Mouse (Mus musculus) hindbrain, postnatal 0 days (tissue): Measurements from ENCODE around the gene AW011738. TPM values are rescaled to one million over a fixed set of nuclear protein-coding genes. Genes with fewer than 3 reads are reported as not detected.

Experiments
- ATAC-seq: fragments of 200-750 bp; cut with Nextera tagmentation; 2 replicates; pipeline ENCODE4 v1.8.0; 2017; ENCODE audit warnings: mild to moderate bottlenecking, moderate TSS enrichment, moderate library complexity
- DNase-seq: peaks from one replicate; pipeline ENCODE4 v3.0.0-alpha.2; 2015; ENCODE audit warnings: low spot score
- H3K27ac ChIP-seq: fragments of 300-500 bp; sonication (generic); 2 replicates; pipeline ENCODE4 v1.5.1; 2014; ENCODE audit warnings: mild to moderate bottlenecking
- H3K27me3 ChIP-seq: fragments of 300-500 bp; sonication (generic); 2 replicates; pipeline ENCODE4 v1.6.1; 2014; ENCODE audit warnings: low read length, mixed read lengths; ENCODE audit not compliant: insufficient read depth
- H3K36me3 ChIP-seq: fragments of 300-500 bp; sonication (generic); 2 replicates; pipeline ENCODE4 v1.6.1; 2014; ENCODE audit warnings: low read length, mixed read lengths; ENCODE audit not compliant: insufficient read depth
- H3K4me1 ChIP-seq: fragments of 300-500 bp; sonication (generic); 2 replicates; pipeline ENCODE4 v1.6.1; 2014; ENCODE audit warnings: antibody characterized with exemption, low read length, mixed read lengths; ENCODE audit not compliant: insufficient read depth
- H3K4me2 ChIP-seq: fragments of 300-500 bp; sonication (generic); 2 replicates; pipeline ENCODE4 v1.6.1; 2014; ENCODE audit warnings: low read depth, mild to moderate bottlenecking, low read length, moderate library complexity, mixed read lengths
- H3K4me3 ChIP-seq: fragments of 300-500 bp; sonication (generic); 2 replicates; pipeline ENCODE4 v1.5.1; 2014; ENCODE audit warnings: low read length
- H3K9ac ChIP-seq: fragments of 300-500 bp; sonication (generic); replicated peaks from 2 replicates; pipeline ENCODE4 v1.6.1; 2014; ENCODE audit warnings: mild to moderate bottlenecking, low read length, moderate library complexity, mixed read lengths
- H3K9me3 ChIP-seq: fragments of 300-500 bp; sonication (generic); 2 replicates; pipeline ENCODE4 v1.6.1; 2016; ENCODE audit warnings: low read length, mixed read lengths
- CTCF ChIP-seq: IDR thresholded peaks from 2 replicates; pipeline ENCODE4 v1.5.1; 2016; ENCODE audit warnings: antibody characterized with exemption, control low read depth, low read depth
- WGBS: fragments of 180-500 bp; shearing (Covaris S2); extraction: QIAGEN DNeasy Blood & Tissue Kit; methylation state at CpG from one replicate; pipeline ENCODE4 v1.1.7; 2014; 5-methylcytosine and 5-hydroxymethylcytosine counted together
- polyA plus RNA-seq: library from polyadenylated mRNA; unstranded; fragments of >200 nt; fragmentation: Nextera tagmentation; extraction: Ambion mirVana; gene quantifications from 2 replicates; pipeline ENCODE4 v1.2.1, GENCODE M21; 2015
- total RNA-seq: library from RNA; depleted of rRNA; stranded (reverse); fragments of >200 nt; gene quantifications from 2 replicates; pipeline ENCODE4 v1.2.3, GENCODE M21; 2014

AW011738 gene
- total and polyA plus RNA-seq, 2 experiments from 2014 or later, result 3.7 to 5.0 TPM

GRCm38 (mm10) chr4:156192421-156193199 lies 10.5 kb upstream of the AW011738 start:
- 46% methylated on average over 8 of the region's 8 CpGs for WGBS

GRCm38 (mm10) chr4:156193200-156193590 lies 9.9 kb upstream of the AW011738 start:
- peak overlapping the region; percentile 15; the same call in 1 of the 2 replicates for H3K27ac ChIP-seq
- no peaks in the 10 kb centered on the region for H3K27me3 ChIP-seq
- H3K4me1 ChIP-seq, result peaks cover 40% of the 10 kb centered on the region
- no peak for TF ChIP-seq CTCF
- no peaks in the 10 kb centered on the region for H3K9me3 ChIP-seq
- no peak overlapping the region for H3K4me2 ChIP-seq
- ATAC-seq, result no peak
- H3K4me3 ChIP-seq, result no peak overlapping the region
- H3K9ac ChIP-seq, result no peak overlapping the region
- H3K36me3 ChIP-seq, result 0 out of 2 replicates have a peak, but pooled peaks cover 5% of the 10 kb centered on the region
- WGBS, result 30% methylated on average over 2 of the region's 2 CpGs
- DNase-seq, result no peak

More at GRCm38 (mm10) chr4:156192421-156193199, 10.5 kb upstream of the AW011738 start:
- Histone ChIP-seq H3K27ac (peak overlapping the region; percentile 46), H3K36me3 (0 out of 2 replicates have a peak, but pooled peaks cover 5% of the 10 kb centered on the region), H3K4me1 (peaks cover 40% of the 10 kb centered on the region), H3K4me3 (no peak overlapping the region), H3K27me3 (no peaks in the 10 kb centered on the region), H3K4me2 (no peak overlapping the region), H3K9me3 (no peaks in the 10 kb centered on the region), H3K9ac (0 out of 2 replicates have a peak overlapping the region, but pooled peaks have one; percentile 14)
- ATAC-seq (peak; percentile 15; the same call in 1 of the 2 replicates), DNase-seq (peak; percentile 69)
- no peak for TF ChIP-seq CTCF

GRCm38 (mm10) chr4:156193906-156194305 lies 9.2 kb upstream of the AW011738 start:
- H3K4me3 ChIP-seq, result no peak overlapping the region
- no peak for TF ChIP-seq CTCF
- 55% methylated on average over 5 of the region's 5 CpGs for WGBS
- no peak overlapping the region for H3K4me2 ChIP-seq
- no peak overlapping the region for H3K27ac ChIP-seq
- no peaks in the 10 kb centered on the region for H3K27me3 ChIP-seq
- no peak for DNase-seq
- peaks cover 36% of the 10 kb centered on the region for H3K4me1 ChIP-seq
- H3K36me3 ChIP-seq, result 0 out of 2 replicates have a peak, but pooled peaks cover 5% of the 10 kb centered on the region
- H3K9me3 ChIP-seq, result no peaks in the 10 kb centered on the region
- no peak for ATAC-seq
- H3K9ac ChIP-seq, result no peak overlapping the region

- no peak overlapping the region for H3K4me2 ChIP-seq
- H3K9me3 ChIP-seq, result no peaks in the 10 kb centered on the region
- no peak overlapping the region for H3K9ac ChIP-seq
- no peak for ATAC-seq
- peaks cover 31% of the 10 kb centered on the region for H3K4me1 ChIP-seq
- no peak overlapping the region for H3K27ac ChIP-seq
- TF ChIP-seq CTCF, result no peak
- H3K27me3 ChIP-seq, result no peaks in the 10 kb centered on the region
- H3K36me3 ChIP-seq, result 0 out of 2 replicates have a peak, but pooled peaks cover 5% of the 10 kb centered on the region
- DNase-seq, result no peak
- no peak overlapping the region for H3K4me3 ChIP-seq
- WGBS, result 39% methylated on average over 6 of the region's 6 CpGs
Measured at GRCm38 (mm10) chr4:156194346-156194745, 8.8 kb upstream of the AW011738 start.

- WGBS, result 4% methylated on average over 35 of the region's 35 CpGs
- DNase-seq (peak; percentile 69), ATAC-seq (no peak)
- TF ChIP-seq CTCF, result no peak
- Histone ChIP-seq H3K36me3 (no peaks in the 10 kb centered on the region), H3K4me2 (peak overlapping the region; percentile 97), H3K4me1 (peaks cover 28% of the 10 kb centered on the region), H3K9me3 (no peaks in the 10 kb centered on the region), H3K27ac (peak overlapping the region; percentile 76), H3K9ac (peak overlapping the region; percentile 85), H3K27me3 (no peaks in the 10 kb centered on the region), H3K4me3 (peak overlapping the region; percentile 86)
Measured at GRCm38 (mm10) chr4:156195927-156196870, 6.9 kb upstream of the AW011738 start.

- WGBS, result under 1% methylated on average over 38 of the region's 88 CpGs
- no peaks in the 10 kb centered on the region for H3K36me3 ChIP-seq
- no peak for DNase-seq
- H3K9me3 ChIP-seq, result no peaks in the 10 kb centered on the region
- H3K9ac ChIP-seq, result peak within 1 kb of the TSS; percentile 85
- H3K4me1 ChIP-seq, result peaks cover 24% of the 10 kb centered on the region
- no peak for TF ChIP-seq CTCF
- peak within 1 kb of the TSS; percentile 86 for H3K4me3 ChIP-seq
- H3K27ac ChIP-seq, result peak within 1 kb of the TSS; percentile 88
- no peaks in the 10 kb centered on the region for H3K27me3 ChIP-seq
- H3K4me2 ChIP-seq, result peak within 1 kb of the TSS; percentile 97
- peak; percentile 89 for ATAC-seq
Measured at GRCm38 (mm10) chr4:156197131-156197828, 5.8 kb upstream of the AW011738 start, which contains the start of gene Agrn. Gene Agrn (minus strand): TSS chr4:156197488.
